Mouse (Mus musculus) cerebellum, adult (tissue): Measurements from ENCODE around the gene Gcnt1.

Experiments
- ATAC-seq: cut with Nextera tagmentation; 2 replicates; pipeline ENCODE4 v1.9.2; 2017; ENCODE audit warnings: mild to moderate bottlenecking, moderate library complexity, mixed read lengths; ENCODE audit not compliant: insufficient number of reproducible peaks, low FRiP score, low TSS enrichment

Gcnt1 gene

GRCm38 (mm10) chr19:17368557-17368956, 4.1 kb downstream of the Gcnt1 start:
- no peak for ATAC-seq

GRCm38 (mm10) chr19:17366364-17367090, 6.1 kb downstream of the Gcnt1 start:
- ATAC-seq: no peak

- ATAC-seq: 0 out of 2 replicates have a peak, but pooled peaks have one; percentile 49
Observed at GRCm38 (mm10) chr19:17364741-17365140, 7.9 kb downstream of the Gcnt1 start.

GRCm38 (mm10) chr19:17361181-17361580, 11.5 kb downstream of the Gcnt1 start:
- no peak for ATAC-seq

- ATAC-seq: no peak
Observed at GRCm38 (mm10) chr19:17359315-17359890, 13.2 kb downstream of the Gcnt1 start.

GRCm38 (mm10) chr19:17357391-17357790, 15.3 kb downstream of the Gcnt1 start:
- ATAC-seq: no peak

GRCm38 (mm10) chr19:17356932-17357331, 15.7 kb downstream of the Gcnt1 start:
- ATAC-seq: no peak

GRCm38 (mm10) chr19:17355950-17356867, 16.4 kb downstream of the Gcnt1 start:
- ATAC-seq: peak; percentile 64

GRCm38 (mm10) chr19:17355361-17355760, 17.3 kb downstream of the Gcnt1 start:
- ATAC-seq: no peak

- no peak for ATAC-seq
Observed at GRCm38 (mm10) chr19:17354797-17355196, 17.8 kb downstream of the Gcnt1 start.

- no peak for ATAC-seq
Observed at GRCm38 (mm10) chr19:17354362-17354761, 18.3 kb downstream of the Gcnt1 start.

GRCm38 (mm10) chr19:17353727-17354126, 18.9 kb downstream of the Gcnt1 start:
- ATAC-seq: no peak

- ATAC-seq: no peak
Observed at GRCm38 (mm10) chr19:17347852-17348251, 24.8 kb downstream of the Gcnt1 start.

- ATAC-seq: no peak
Observed at GRCm38 (mm10) chr19:17346716-17347474, 25.7 kb downstream of the Gcnt1 start.

GRCm38 (mm10) chr19:17344881-17345280, 27.8 kb downstream of the Gcnt1 start:
- no peak for ATAC-seq

- ATAC-seq: no peak
Observed at GRCm38 (mm10) chr19:17339563-17339962, 33.1 kb downstream of the Gcnt1 start.

GRCm38 (mm10) chr19:17337057-17337679, 35.5 kb downstream of the Gcnt1 start:
- ATAC-seq: no peak

GRCm38 (mm10) chr19:17336646-17337045, 36.0 kb downstream of the Gcnt1 start:
- ATAC-seq: no peak

- no peak for ATAC-seq
Observed at GRCm38 (mm10) chr19:17334644-17335333, 37.9 kb downstream of the Gcnt1 start.
